9 mouse cellular contexts compared by ENCODE assay signal in the genomic region with DNA sequence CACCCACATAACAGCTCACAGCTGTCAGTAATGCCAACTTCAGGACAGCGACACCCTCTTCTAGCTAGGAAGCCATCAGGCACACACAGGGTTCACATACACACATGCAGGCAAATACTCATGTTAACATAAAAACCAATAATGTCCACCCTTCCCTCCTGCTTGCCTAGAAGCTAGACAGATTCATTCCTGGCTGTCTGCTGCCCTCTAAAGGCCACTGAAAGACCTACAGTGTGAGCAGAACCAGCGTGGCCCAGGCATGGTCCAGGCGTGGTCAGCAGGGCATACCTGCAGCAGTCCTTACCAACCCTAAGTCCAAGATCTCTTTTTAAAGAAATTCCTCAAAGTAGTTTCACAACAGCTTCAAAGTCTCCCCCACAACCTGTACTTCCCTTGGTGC. TPM values are rescaled to one million over a fixed set of nuclear protein-coding genes. Genes with fewer than 3 reads are reported as not detected.
A peak's percentile ranks its signal among the peaks of the same experiment; 100 is the strongest.
DNase-seq lines count a peak whose midpoint lies in the region; ATAC-seq and TF ChIP-seq lines count a peak whose summit lies in the region.
"Had no signal": no experiment of that assay in that cellular context is flagged by ENCODE, and none has a peak within 500 bp of the region (broad histone marks: within the 10 kb centered on the region; RNA-seq: fewer than 3 reads in every experiment).

No protein-coding gene starts in this region.

- peak; percentile 14 to 45 for DNase-seq in heart, adult 2 months
- DNase-seq in CD4-positive helper T cell, adult 2 months (ENCODE audit: low read depth, low spot score) = peak; percentile 8
- peak; percentile 28 for DNase-seq in cerebellum, adult 11 months
- DNase-seq in forebrain, embryonic 14.5 days (ENCODE audit: low spot score) = peak; percentile 77
- peak; percentile 69 for DNase-seq in kidney, postnatal 0 days (ENCODE audit: low spot score)
- peak; percentile 65 to 71 for DNase-seq in right cerebral cortex, postnatal 10 days (ENCODE audit: low spot score in 2 of 2)

- no peak overlapping the region for H3K4me3 ChIP-seq in heart, adult 2 months
- H3K4me3 ChIP-seq in heart, embryonic 11.5 days (ENCODE audit: low read depth, low read length) = no peak overlapping the region
- H3K4me3 ChIP-seq in forebrain, embryonic 14.5 days (ENCODE audit: low read depth, low read length) = no peak overlapping the region
- H3K4me3 ChIP-seq in kidney, postnatal 0 days (replicated peaks; ENCODE audit: low read depth, low read length) = no peak overlapping the region
- H3K4me3 ChIP-seq in lung, embryonic 16.5 days (ENCODE audit: low read length) = no peak overlapping the region
- H3K4me3 ChIP-seq: liver, embryonic 15.5 days had no signal

- H3K4me2 ChIP-seq in heart, embryonic 11.5 days = no peak overlapping the region
- H3K4me2 ChIP-seq in forebrain, embryonic 14.5 days (ENCODE audit: low read length) = no peak overlapping the region
- no peak overlapping the region for H3K4me2 ChIP-seq in kidney, postnatal 0 days (ENCODE audit: low read length)
- H3K4me2 ChIP-seq in lung, embryonic 16.5 days (ENCODE audit: low read depth, low read length) = no peak overlapping the region
- H3K4me2 ChIP-seq: liver, embryonic 15.5 days had no signal

- no peaks in the 10 kb centered on the region for H3K9me3 ChIP-seq in heart, embryonic 11.5 days (replicated peaks; ENCODE audit: control insufficient read depth, low read length)
- H3K9me3 ChIP-seq in forebrain, embryonic 14.5 days (replicated peaks; ENCODE audit: control insufficient read depth, low read length) = no peaks in the 10 kb centered on the region
- H3K9me3 ChIP-seq in kidney, postnatal 0 days (replicated peaks; ENCODE audit: low read length) = no peaks in the 10 kb centered on the region
- no peaks in the 10 kb centered on the region for H3K9me3 ChIP-seq in lung, embryonic 16.5 days (ENCODE audit: control insufficient read depth, low read length)
- H3K9me3 ChIP-seq: liver, embryonic 15.5 days had no signal

- no peaks in the 10 kb centered on the region for H3K36me3 ChIP-seq in heart, adult 2 months (ENCODE audit: control insufficient read depth, insufficient read depth, low read length)
- peaks cover 7% of the 10 kb centered on the region; the same call in 1 of the 2 replicates for H3K36me3 ChIP-seq in heart, embryonic 11.5 days (ENCODE audit: control insufficient read depth, insufficient read depth, low read length)
- peaks cover 45% of the 10 kb centered on the region for H3K36me3 ChIP-seq in forebrain, embryonic 14.5 days (ENCODE audit: control insufficient read depth, insufficient read depth, low read length)
- H3K36me3 ChIP-seq in kidney, postnatal 0 days (ENCODE audit: insufficient read depth, low read length) = peaks cover 35% of the 10 kb centered on the region; the same call in 1 of the 2 replicates
- peaks cover 31% of the 10 kb centered on the region for H3K36me3 ChIP-seq in lung, embryonic 16.5 days (ENCODE audit: control insufficient read depth, insufficient read depth, low read length)

- peak; percentile 89 for TF ChIP-seq CTCF in heart, adult 2 months (IDR thresholded peaks at IDR 0.05)
- TF ChIP-seq CTCF in kidney, postnatal 0 days (IDR thresholded peaks at IDR 0.05; ENCODE audit: low read depth) = peak; percentile 80

- no peak for ATAC-seq in heart, embryonic 11.5 days (replicated peaks; ENCODE audit: insufficient number of reproducible peaks, low FRiP score, low TSS enrichment)
- ATAC-seq in forebrain, embryonic 14.5 days = peak; percentile 83
- ATAC-seq in kidney, postnatal 0 days (replicated peaks; ENCODE audit: low FRiP score, low read depth) = peak; percentile 59; the same call in 1 of the 2 replicates
- ATAC-seq in lung, embryonic 16.5 days (ENCODE audit: low read depth) = peak; percentile 72; the same call in 1 of the 2 replicates

- H3K9ac ChIP-seq in heart, adult 2 months (ENCODE audit: low read depth, low read length) = no peak overlapping the region
- no peak overlapping the region for H3K9ac ChIP-seq in heart, embryonic 11.5 days (ENCODE audit: low read depth, low read length)
- no peak overlapping the region for H3K9ac ChIP-seq in forebrain, embryonic 14.5 days (ENCODE audit: low read length)
- H3K9ac ChIP-seq in kidney, postnatal 0 days (ENCODE audit: low read depth, low read length) = no peak overlapping the region
- no peak overlapping the region for H3K9ac ChIP-seq in lung, embryonic 16.5 days (ENCODE audit: low read length)
- H3K9ac ChIP-seq: liver, embryonic 15.5 days had no signal

- H3K4me1 ChIP-seq in heart, adult 2 months (ENCODE audit: control insufficient read depth, insufficient read depth, low read length) = no peaks in the 10 kb centered on the region
- H3K4me1 ChIP-seq in heart, embryonic 11.5 days (ENCODE audit: control insufficient read depth, insufficient read depth, low read length) = no peaks in the 10 kb centered on the region
- H3K4me1 ChIP-seq in forebrain, embryonic 14.5 days (ENCODE audit: control insufficient read depth, insufficient read depth, low read length) = no peaks in the 10 kb centered on the region
- no peaks in the 10 kb centered on the region for H3K4me1 ChIP-seq in kidney, postnatal 0 days (replicated peaks; ENCODE audit: insufficient read depth, low read length)
- no peaks in the 10 kb centered on the region for H3K4me1 ChIP-seq in lung, embryonic 16.5 days (replicated peaks; ENCODE audit: control insufficient read depth, insufficient read depth, low read length)
- H3K4me1 ChIP-seq: liver, embryonic 15.5 days had no signal

- 40% methylated on average over 3 of the region's 3 CpGs for WGBS in heart, adult 2 months
- 40% methylated on average over 3 of the region's 3 CpGs for WGBS in heart, embryonic 11.5 days (ENCODE audit: insufficient replicate concordance)
- WGBS in forebrain, embryonic 14.5 days = 32% methylated on average over 3 of the region's 3 CpGs
- WGBS in kidney, postnatal 0 days = 39% methylated on average over 3 of the region's 3 CpGs
- WGBS in lung, embryonic 16.5 days = 27% methylated on average over 3 of the region's 3 CpGs

- no peaks in the 10 kb centered on the region for H3K27me3 ChIP-seq in heart, adult 2 months (ENCODE audit: control insufficient read depth, insufficient read depth, low read length)
- H3K27me3 ChIP-seq in heart, embryonic 11.5 days (ENCODE audit: control insufficient read depth, insufficient read depth, low read length) = no peaks in the 10 kb centered on the region
- no peaks in the 10 kb centered on the region for H3K27me3 ChIP-seq in forebrain, embryonic 14.5 days (replicated peaks; ENCODE audit: control insufficient read depth, insufficient read depth, low read length)
- H3K27me3 ChIP-seq in kidney, postnatal 0 days (ENCODE audit: insufficient read depth, low read length) = no peaks in the 10 kb centered on the region
- no peaks in the 10 kb centered on the region for H3K27me3 ChIP-seq in lung, embryonic 16.5 days (ENCODE audit: control insufficient read depth, insufficient read depth, low read depth, low read length)
- H3K27me3 ChIP-seq: liver, embryonic 15.5 days had no signal

- intact Hi-C loops in heart, adult 2 months (cut with DNase I) = loop anchor here (5.0 kb wide), 1 partner anchor 672 kb away; no protein-coding TSS in a partner anchor

- no peak overlapping the region for H3K27ac ChIP-seq in heart, adult 2 months
- no peak overlapping the region for H3K27ac ChIP-seq in heart, embryonic 11.5 days (ENCODE audit: low read depth, low read length)
- H3K27ac ChIP-seq in forebrain, embryonic 14.5 days (ENCODE audit: low read depth, low read length) = no peak overlapping the region
- H3K27ac ChIP-seq in kidney, postnatal 0 days = no peak overlapping the region
- no peak overlapping the region for H3K27ac ChIP-seq in lung, embryonic 16.5 days (ENCODE audit: low read length)
- H3K27ac ChIP-seq: liver, embryonic 15.5 days had no signal

- no peak for TF ChIP-seq POLR2A in heart, adult 2 months (IDR thresholded peaks at IDR 0.05; ENCODE audit: insufficient read depth, low read depth, low read length)

- TF ChIP-seq EP300 in heart, adult 2 months (IDR thresholded peaks at IDR 0.05; ENCODE audit: insufficient read depth, low read depth, low read length) = no peak

- no peaks in the 10 kb centered on the region for H3K79me2 ChIP-seq in heart, adult 2 months (replicated peaks; ENCODE audit: control insufficient read depth, insufficient read depth, low read length)

RNA-seq across cellular contexts. Expression of gene Tubgcp3, which starts 43.0 kb away (rescaled TPM):
- total RNA-seq in heart, adult 2 months (2021) = 10 to 100 TPM; 13.1 to 14.0 TPM
- polyA plus RNA-seq in heart, adult 2 months (2012; rRNA removed) = 20.2 and 34.4 TPM in 2 replicates
- polyA plus RNA-seq in heart, embryonic 11.5 days (2014; fragmentation: Nextera tagmentation; extraction: Ambion mirVana) = 33.6 and 37.1 TPM in 2 replicates
- 47.3 and 51.8 TPM in 2 replicates for polyA plus RNA-seq in forebrain, embryonic 14.5 days (2014; fragmentation: Nextera tagmentation; extraction: Ambion mirVana)
- 28.4 and 32.3 TPM in 2 replicates for polyA plus RNA-seq in kidney, postnatal 0 days (2015; fragmentation: Nextera tagmentation; extraction: Ambion mirVana)
- 45.3 and 47.4 TPM in 2 replicates for polyA plus RNA-seq in lung, embryonic 16.5 days (2015; fragmentation: Nextera tagmentation; extraction: Ambion mirVana)

RNA-seq across cellular contexts. Expression of gene Spaca7, which starts 56.2 kb away (rescaled TPM):
- not detected for total RNA-seq in heart, adult 2 months (2021)
- not detected in 2 replicates for polyA plus RNA-seq in heart, adult 2 months (2012; rRNA removed)
- polyA plus RNA-seq in heart, embryonic 11.5 days (2014; fragmentation: Nextera tagmentation; extraction: Ambion mirVana) = not detected in 2 replicates
- polyA plus RNA-seq in forebrain, embryonic 14.5 days (2014; fragmentation: Nextera tagmentation; extraction: Ambion mirVana) = not detected in 2 replicates
- 0.91 and 1.8 TPM in 2 replicates for polyA plus RNA-seq in kidney, postnatal 0 days (2015; fragmentation: Nextera tagmentation; extraction: Ambion mirVana)
- not detected in 2 replicates for polyA plus RNA-seq in lung, embryonic 16.5 days (2015; fragmentation: Nextera tagmentation; extraction: Ambion mirVana)
- polyA plus RNA-seq: liver, embryonic 15.5 days had no signal

Comparison
In these comparisons a context has a peak if more than half of its experiments do, and no peak if none do; other contexts are left out.
1. DNase-seq: peak in every context shown above with its lines; median percentile 77 in forebrain, embryonic 14.5 days; 69 in kidney, postnatal 0 days; 68 in right cerebral cortex, postnatal 10 days; 30 in heart, adult 2 months; 28 in cerebellum, adult 11 months; 8 in CD4-positive helper T cell, adult 2 months.